Mouse (Mus musculus): ENCODE measurements around the gene Olfr555.

GRCm38 (mm10) chr7:102664599-102664998, 6.0 kb downstream of the Olfr555 start, which contains the start of gene Olfr556:
- TF ChIP-seq POLR2A (IDR thresholded peaks at IDR 0.05; ENCODE audit: low read depth, low read length): no peak
- no peak for TF ChIP-seq CTCF (IDR thresholded peaks at IDR 0.05; ENCODE audit: extremely low read depth, insufficient read depth, insufficient read length, insufficient replicate concordance)

Data from spleen, adult 2 months (tissue).